Mouse (Mus musculus): ENCODE results near the gene Impg1. TPM values are rescaled to one million over a fixed set of nuclear protein-coding genes. Genes with fewer than 3 reads are reported as not detected.

The Impg1 gene
- polyA plus RNA-seq (2015; fragmentation: Nextera tagmentation; extraction: Ambion mirVana) = not detected in 2 replicates

GRCm38 (mm10) chr9:80465381-80465780, at the start of gene Impg1:
TSS of gene Impg1 (minus strand) at chr9:80465481.
- Histone ChIP-seq H3K9ac (ENCODE audit: low read depth, low read length) (no peak within 1 kb of the TSS), H3K27ac (ENCODE audit: low read depth, low read length) (no peak within 1 kb of the TSS), H3K9me3 (ENCODE audit: control insufficient read depth, low read length) (no peaks in the 10 kb centered on the region), H3K27me3 (replicated peaks; ENCODE audit: control insufficient read depth, insufficient read depth, low read length) (no peaks in the 10 kb centered on the region), H3K4me3 (ENCODE audit: low read length) (no peak within 1 kb of the TSS), H3K4me2 (ENCODE audit: low read length) (no peak within 1 kb of the TSS), H3K4me1 (ENCODE audit: control insufficient read depth, insufficient read depth, low read depth, low read length) (no peaks in the 10 kb centered on the region), H3K36me3 (ENCODE audit: control insufficient read depth, insufficient read depth, low read length) (no peaks in the 10 kb centered on the region)
- no peak for ATAC-seq
- 49% methylated on average over 6 of the region's 6 CpGs for WGBS

- no peak; the same call in 1 of the 2 replicates for ATAC-seq
- H3K9me3 ChIP-seq (ENCODE audit: control insufficient read depth, low read length) = no peaks in the 10 kb centered on the region
Observed at GRCm38 (mm10) chr9:80509464-80510153, 44.3 kb upstream of the Impg1 start.

GRCm38 (mm10) chr9:80504496-80505012, 39.3 kb upstream of the Impg1 start:
- Histone ChIP-seq H3K36me3 (ENCODE audit: control insufficient read depth, insufficient read depth, low read length) (no peaks in the 10 kb centered on the region), H3K27me3 (replicated peaks; ENCODE audit: control insufficient read depth, insufficient read depth, low read length) (no peaks in the 10 kb centered on the region), H3K9ac (ENCODE audit: low read depth, low read length) (no peak overlapping the region), H3K4me3 (ENCODE audit: low read length) (no peak overlapping the region), H3K27ac (ENCODE audit: low read depth, low read length) (no peak overlapping the region), H3K4me1 (ENCODE audit: control insufficient read depth, insufficient read depth, low read depth, low read length) (no peaks in the 10 kb centered on the region), H3K9me3 (ENCODE audit: control insufficient read depth, low read length) (no peaks in the 10 kb centered on the region), H3K4me2 (ENCODE audit: low read length) (no peak overlapping the region)
- 50% methylated on average over 2 of the region's 2 CpGs for WGBS
- ATAC-seq = no peak

More at GRCm38 (mm10) chr9:80509464-80510153, 44.3 kb upstream of the Impg1 start:
- no peak overlapping the region for H3K27ac ChIP-seq (ENCODE audit: low read depth, low read length)
- no peaks in the 10 kb centered on the region for H3K36me3 ChIP-seq (ENCODE audit: control insufficient read depth, insufficient read depth, low read length)
- H3K9ac ChIP-seq (ENCODE audit: low read depth, low read length) = no peak overlapping the region
- H3K4me1 ChIP-seq (ENCODE audit: control insufficient read depth, insufficient read depth, low read depth, low read length) = no peaks in the 10 kb centered on the region
- no peak overlapping the region for H3K4me3 ChIP-seq (ENCODE audit: low read length)
- no peaks in the 10 kb centered on the region for H3K27me3 ChIP-seq (replicated peaks; ENCODE audit: control insufficient read depth, insufficient read depth, low read length)
- 88% methylated on average over 7 of the region's 7 CpGs for WGBS
- no peak overlapping the region for H3K4me2 ChIP-seq (ENCODE audit: low read length)

- Histone ChIP-seq H3K4me3 (ENCODE audit: low read length) (no peak overlapping the region), H3K27me3 (replicated peaks; ENCODE audit: control insufficient read depth, insufficient read depth, low read length) (no peaks in the 10 kb centered on the region), H3K27ac (ENCODE audit: low read depth, low read length) (no peak overlapping the region), H3K36me3 (ENCODE audit: control insufficient read depth, insufficient read depth, low read length) (no peaks in the 10 kb centered on the region), H3K4me1 (ENCODE audit: control insufficient read depth, insufficient read depth, low read depth, low read length) (no peaks in the 10 kb centered on the region), H3K9ac (ENCODE audit: low read depth, low read length) (no peak overlapping the region), H3K4me2 (ENCODE audit: low read length) (no peak overlapping the region), H3K9me3 (ENCODE audit: control insufficient read depth, low read length) (no peaks in the 10 kb centered on the region)
- no peak for ATAC-seq
- 64% methylated on average over 4 of the region's 4 CpGs for WGBS
Observed at GRCm38 (mm10) chr9:80491591-80491990, 26.3 kb upstream of the Impg1 start.

GRCm38 (mm10) chr9:80460420-80460819, 4.9 kb downstream of the Impg1 start:
- Histone ChIP-seq H3K4me3 (ENCODE audit: low read length) (no peak overlapping the region), H3K36me3 (ENCODE audit: control insufficient read depth, insufficient read depth, low read length) (no peaks in the 10 kb centered on the region), H3K4me2 (ENCODE audit: low read length) (no peak overlapping the region), H3K4me1 (ENCODE audit: control insufficient read depth, insufficient read depth, low read depth, low read length) (no peaks in the 10 kb centered on the region), H3K27ac (ENCODE audit: low read depth, low read length) (no peak overlapping the region), H3K27me3 (replicated peaks; ENCODE audit: control insufficient read depth, insufficient read depth, low read length) (no peaks in the 10 kb centered on the region), H3K9me3 (ENCODE audit: control insufficient read depth, low read length) (no peaks in the 10 kb centered on the region), H3K9ac (ENCODE audit: low read depth, low read length) (no peak overlapping the region)
- ATAC-seq = no peak
- WGBS = 79% methylated on average over 4 of the region's 4 CpGs

- no peaks in the 10 kb centered on the region for H3K36me3 ChIP-seq (ENCODE audit: control insufficient read depth, insufficient read depth, low read length)
- H3K27me3 ChIP-seq (replicated peaks; ENCODE audit: control insufficient read depth, insufficient read depth, low read length) = no peaks in the 10 kb centered on the region
- H3K4me2 ChIP-seq (ENCODE audit: low read length) = no peak overlapping the region
- no peak overlapping the region for H3K27ac ChIP-seq (ENCODE audit: low read depth, low read length)
- no peak overlapping the region for H3K4me3 ChIP-seq (ENCODE audit: low read length)
- no peaks in the 10 kb centered on the region for H3K4me1 ChIP-seq (ENCODE audit: control insufficient read depth, insufficient read depth, low read depth, low read length)
- H3K9ac ChIP-seq (ENCODE audit: low read depth, low read length) = no peak overlapping the region
- 72% methylated on average over 3 of the region's 3 CpGs for WGBS
- ATAC-seq = no peak
- no peaks in the 10 kb centered on the region for H3K9me3 ChIP-seq (ENCODE audit: control insufficient read depth, low read length)
Observed at GRCm38 (mm10) chr9:80450467-80451261, 14.6 kb downstream of the Impg1 start.

- no peak for ATAC-seq
- H3K27me3 ChIP-seq (replicated peaks; ENCODE audit: control insufficient read depth, insufficient read depth, low read length) = no peaks in the 10 kb centered on the region
- H3K4me3 ChIP-seq (ENCODE audit: low read length) = no peak overlapping the region
- H3K9ac ChIP-seq (ENCODE audit: low read depth, low read length) = no peak overlapping the region
- H3K9me3 ChIP-seq (ENCODE audit: control insufficient read depth, low read length) = no peaks in the 10 kb centered on the region
- no peaks in the 10 kb centered on the region for H3K36me3 ChIP-seq (ENCODE audit: control insufficient read depth, insufficient read depth, low read length)
- no peak overlapping the region for H3K27ac ChIP-seq (ENCODE audit: low read depth, low read length)
- 62% methylated on average over 5 of the region's 5 CpGs for WGBS
- H3K4me2 ChIP-seq (ENCODE audit: low read length) = no peak overlapping the region
- no peaks in the 10 kb centered on the region for H3K4me1 ChIP-seq (ENCODE audit: control insufficient read depth, insufficient read depth, low read depth, low read length)
Observed at GRCm38 (mm10) chr9:80441096-80441710, 24.1 kb downstream of the Impg1 start.

GRCm38 (mm10) chr9:80391404-80391803, 73.9 kb downstream of the Impg1 start:
- H3K36me3 ChIP-seq (ENCODE audit: control insufficient read depth, insufficient read depth, low read length) = no peaks in the 10 kb centered on the region
- no peaks in the 10 kb centered on the region for H3K4me1 ChIP-seq (ENCODE audit: control insufficient read depth, insufficient read depth, low read depth, low read length)
- H3K27ac ChIP-seq (ENCODE audit: low read depth, low read length) = no peak overlapping the region
- no peak overlapping the region for H3K4me3 ChIP-seq (ENCODE audit: low read length)
- 57% methylated on average over 3 of the region's 3 CpGs for whole genome bisulfite sequencing
- H3K4me2 ChIP-seq (ENCODE audit: low read length) = no peak overlapping the region
- no peak overlapping the region for H3K9ac ChIP-seq (ENCODE audit: low read depth, low read length)
- ATAC-seq = no peak
- H3K9me3 ChIP-seq (ENCODE audit: control insufficient read depth, low read length) = no peaks in the 10 kb centered on the region
- H3K27me3 ChIP-seq (replicated peaks; ENCODE audit: control insufficient read depth, insufficient read depth, low read length) = no peaks in the 10 kb centered on the region

- 26% methylated on average over 5 of the region's 5 CpGs for WGBS
- Histone ChIP-seq H3K9me3 (ENCODE audit: control insufficient read depth, low read length) (no peaks in the 10 kb centered on the region), H3K9ac (ENCODE audit: low read depth, low read length) (no peak overlapping the region), H3K27me3 (replicated peaks; ENCODE audit: control insufficient read depth, insufficient read depth, low read length) (no peaks in the 10 kb centered on the region), H3K4me1 (ENCODE audit: control insufficient read depth, insufficient read depth, low read depth, low read length) (no peaks in the 10 kb centered on the region), H3K4me2 (ENCODE audit: low read length) (no peak overlapping the region), H3K36me3 (ENCODE audit: control insufficient read depth, insufficient read depth, low read length) (no peaks in the 10 kb centered on the region), H3K4me3 (ENCODE audit: low read length) (no peak overlapping the region), H3K27ac (ENCODE audit: low read depth, low read length) (no peak overlapping the region)
- ATAC-seq = no peak
Observed at GRCm38 (mm10) chr9:80391002-80391401, 74.3 kb downstream of the Impg1 start.

Data from hindbrain, embryonic 16.5 days (tissue).